Mouse (Mus musculus): ENCODE measurements around the gene Snx8.
"Not testable (repeated sequence)": the region's sequence is repeated elsewhere in the genome, so short reads cannot be mapped to it uniquely, and the experiment has no call there.

The Snx8 gene

GRCm38 (mm10) chr5:140384462-140384861, 4.6 kb downstream of the Snx8 start:
- in situ Hi-C loops (cut with MseI, MboI): no loop called here

- in situ Hi-C loops (cut with MseI, MboI): no loop called here
Measured at GRCm38 (mm10) chr5:140383559-140383958, 5.5 kb downstream of the Snx8 start.

GRCm38 (mm10) chr5:140382688-140383087, 6.4 kb downstream of the Snx8 start:
- in situ Hi-C loops (cut with MseI, MboI): no loop called here

GRCm38 (mm10) chr5:140381156-140381555, 7.9 kb downstream of the Snx8 start:
- in situ Hi-C loops (cut with MseI, MboI): no loop called here

GRCm38 (mm10) chr5:140379299-140379698, 9.8 kb downstream of the Snx8 start:
- in situ Hi-C loops (cut with MseI, MboI): no loop called here

- in situ Hi-C loops (cut with MseI, MboI): no loop called here
Measured at GRCm38 (mm10) chr5:140378121-140378853, 10.8 kb downstream of the Snx8 start.

- in situ Hi-C loops (cut with MseI, MboI): no loop called here
Measured at GRCm38 (mm10) chr5:140375249-140375829, 13.7 kb downstream of the Snx8 start.

- in situ Hi-C loops (cut with MseI, MboI): no loop called here
Measured at GRCm38 (mm10) chr5:140374226-140374625, 14.8 kb downstream of the Snx8 start.

GRCm38 (mm10) chr5:140373711-140374110, 15.4 kb downstream of the Snx8 start:
- in situ Hi-C loops (cut with MseI, MboI): no loop called here

GRCm38 (mm10) chr5:140371671-140372070, 17.4 kb downstream of the Snx8 start:
- in situ Hi-C loops (cut with MseI, MboI): no loop called here

- in situ Hi-C loops (cut with MseI, MboI): no loop called here
Measured at GRCm38 (mm10) chr5:140370446-140371254, 18.4 kb downstream of the Snx8 start.

GRCm38 (mm10) chr5:140369466-140369865, 19.6 kb downstream of the Snx8 start:
- in situ Hi-C loops (cut with MseI, MboI): no loop called here

GRCm38 (mm10) chr5:140368926-140369325, 20.1 kb downstream of the Snx8 start:
- in situ Hi-C loops (cut with MseI, MboI): no loop called here

GRCm38 (mm10) chr5:140368126-140368525, 20.9 kb downstream of the Snx8 start:
- in situ Hi-C loops (cut with MseI, MboI): not testable (repeated sequence)

- in situ Hi-C loops (cut with MseI, MboI): no loop called here
Measured at GRCm38 (mm10) chr5:140364415-140364814, 24.6 kb downstream of the Snx8 start.

- in situ Hi-C loops (cut with MseI, MboI): no loop called here
Measured at GRCm38 (mm10) chr5:140359930-140360674, 29.0 kb downstream of the Snx8 start.

GRCm38 (mm10) chr5:140357466-140357865, 31.6 kb downstream of the Snx8 start:
- in situ Hi-C loops (cut with MseI, MboI): no loop called here

GRCm38 (mm10) chr5:140355934-140356333, 33.1 kb downstream of the Snx8 start:
- in situ Hi-C loops (cut with MseI, MboI): no loop called here

- in situ Hi-C loops (cut with MseI, MboI): no loop called here
Measured at GRCm38 (mm10) chr5:140352352-140352751, 36.7 kb downstream of the Snx8 start.

- in situ Hi-C loops (cut with MseI, MboI): no loop called here
Measured at GRCm38 (mm10) chr5:140350731-140351497, 38.1 kb downstream of the Snx8 start.

GRCm38 (mm10) chr5:140349882-140350281, 39.2 kb downstream of the Snx8 start:
- in situ Hi-C loops (cut with MseI, MboI): no loop called here
